Mouse (Mus musculus) embryonic facial prominence, embryonic 12.5 days (tissue): ENCODE results near the gene Rnf166. TPM values are rescaled to one million over a fixed set of nuclear protein-coding genes. Genes with fewer than 3 reads are reported as not detected.

Experiments used
- ATAC-seq: fragments of 200-750 bp; cut with Nextera tagmentation; 2 replicates; pipeline ENCODE4 v1.8.0; 2017; ENCODE audit not compliant: insufficient number of reproducible peaks, insufficient read depth, low FRiP score, low TSS enrichment
- H3K27ac ChIP-seq: fragments of 300-500 bp; sonication (generic); 2 replicates; pipeline ENCODE4 v1.5.1; 2016; ENCODE audit warnings: mild to moderate bottlenecking
- H3K27me3 ChIP-seq: fragments of 300-500 bp; sonication (generic); 2 replicates; pipeline ENCODE4 v1.6.1; 2016; ENCODE audit warnings: mild to moderate bottlenecking, moderate library complexity
- H3K36me3 ChIP-seq: fragments of 300-500 bp; sonication (generic); 2 replicates; pipeline ENCODE4 v1.6.1; 2016; ENCODE audit warnings: mild to moderate bottlenecking
- H3K4me1 ChIP-seq: fragments of 300-500 bp; sonication (generic); 2 replicates; pipeline ENCODE4 v1.6.1; 2016
- H3K4me2 ChIP-seq: fragments of 300-500 bp; sonication (generic); replicated peaks from 2 replicates; pipeline ENCODE4 v1.6.1; 2016; ENCODE audit warnings: mild to moderate bottlenecking, moderate library complexity
- H3K4me3 ChIP-seq: fragments of 300-500 bp; sonication (generic); 2 replicates; pipeline ENCODE4 v1.5.1; 2016; ENCODE audit warnings: mild to moderate bottlenecking
- H3K9ac ChIP-seq: fragments of 300-500 bp; sonication (generic); 2 replicates; pipeline ENCODE4 v1.6.1; 2016; ENCODE audit warnings: mild to moderate bottlenecking, moderate library complexity
- H3K9me3 ChIP-seq: fragments of 300-500 bp; sonication (generic); 2 replicates; pipeline ENCODE4 v1.6.1; 2016; ENCODE audit warnings: mild to moderate bottlenecking, moderate library complexity
- WGBS: fragments of 180-500 bp; shearing (Covaris S2); methylation state at CpG from one replicate; pipeline ENCODE4 v1.1.7; 2016; 5-methylcytosine and 5-hydroxymethylcytosine counted together
- polyA plus RNA-seq: library from polyadenylated mRNA; unstranded; fragments of >200 nt; fragmentation: Nextera tagmentation; extraction: Ambion mirVana; gene quantifications from 2 replicates; pipeline ENCODE4 v1.2.1, GENCODE M21; 2016

Gene Rnf166
- polyA plus RNA-seq, 1 experiment from 2014 or later, result 46.8 TPM

GRCm38 (mm10) chr8:122436146-122436545 is 39.7 kb downstream of the Rnf166 start:
- Histone ChIP-seq H3K9me3 (0 out of 2 replicates have a peak, but pooled peaks cover 3% of the 10 kb centered on the region), H3K27ac (no peak overlapping the region), H3K4me2 (no peak overlapping the region), H3K36me3 (peaks cover 59% of the 10 kb centered on the region), H3K4me3 (no peak overlapping the region), H3K4me1 (peaks cover 9% of the 10 kb centered on the region), H3K9ac (no peak overlapping the region), H3K27me3 (no peaks in the 10 kb centered on the region)
- WGBS, result 91% methylated on average over 9 of the region's 9 CpGs
- ATAC-seq, result no peak

GRCm38 (mm10) chr8:122435375-122435774 is 40.5 kb downstream of the Rnf166 start:
- H3K4me2 ChIP-seq, result no peak overlapping the region
- no peak for ATAC-seq
- no peak overlapping the region for H3K4me3 ChIP-seq
- H3K27ac ChIP-seq, result no peak overlapping the region
- peaks cover 9% of the 10 kb centered on the region for H3K4me1 ChIP-seq
- H3K9ac ChIP-seq, result no peak overlapping the region
- H3K27me3 ChIP-seq, result no peaks in the 10 kb centered on the region
- 0 out of 2 replicates have a peak, but pooled peaks cover 3% of the 10 kb centered on the region for H3K9me3 ChIP-seq
- peaks cover 59% of the 10 kb centered on the region for H3K36me3 ChIP-seq
- 91% methylated on average over 6 of the region's 6 CpGs for WGBS

- 0 out of 2 replicates have a peak, but pooled peaks have one; percentile 37 for ATAC-seq
- H3K27me3 ChIP-seq, result no peaks in the 10 kb centered on the region
- peaks cover 9% of the 10 kb centered on the region for H3K4me1 ChIP-seq
- H3K36me3 ChIP-seq, result peaks cover 44% of the 10 kb centered on the region
- WGBS, result 74% methylated on average over 11 of the region's 11 CpGs
- H3K27ac ChIP-seq, result no peak overlapping the region
- no peak overlapping the region for H3K4me2 ChIP-seq
- no peak overlapping the region for H3K9ac ChIP-seq
- no peak overlapping the region for H3K4me3 ChIP-seq
- 0 out of 2 replicates have a peak, but pooled peaks cover 3% of the 10 kb centered on the region for H3K9me3 ChIP-seq
Measured at GRCm38 (mm10) chr8:122433269-122433905, 42.5 kb downstream of the Rnf166 start.

- no peaks in the 10 kb centered on the region for H3K27me3 ChIP-seq
- H3K27ac ChIP-seq, result no peak within 1 kb of the TSS
- peak within 1 kb of the TSS; percentile 68 for H3K9ac ChIP-seq
- peaks cover 9% of the 10 kb centered on the region for H3K4me1 ChIP-seq
- peaks cover 36% of the 10 kb centered on the region for H3K36me3 ChIP-seq
- H3K4me2 ChIP-seq, result peak within 1 kb of the TSS; percentile 83
- peak within 1 kb of the TSS; percentile 50 for H3K4me3 ChIP-seq
- 0 out of 2 replicates have a peak, but pooled peaks cover 3% of the 10 kb centered on the region for H3K9me3 ChIP-seq
- WGBS, result 5% methylated on average over 45 of the region's 45 CpGs
- peak; percentile 61; the same call in 1 of the 2 replicates for ATAC-seq
Measured at GRCm38 (mm10) chr8:122432443-122433268, 43.2 kb downstream of the Rnf166 start, which contains the start of gene Cyba. Cyba (minus strand) TSS chr8:122432930.

GRCm38 (mm10) chr8:122431694-122432442 is 44.0 kb downstream of the Rnf166 start:
- H3K27ac ChIP-seq, result no peak overlapping the region
- WGBS, result 40% methylated on average over 18 of the region's 18 CpGs
- ATAC-seq, result no peak

GRCm38 (mm10) chr8:122430646-122431045 is 45.2 kb downstream of the Rnf166 start:
- 89% methylated on average over 3 of the region's 3 CpGs for WGBS
- 0 out of 2 replicates have a peak, but pooled peaks cover 3% of the 10 kb centered on the region for H3K9me3 ChIP-seq
- no peaks in the 10 kb centered on the region for H3K27me3 ChIP-seq
- H3K27ac ChIP-seq, result no peak overlapping the region
- H3K4me1 ChIP-seq, result peaks cover 9% of the 10 kb centered on the region
- H3K4me2 ChIP-seq, result no peak overlapping the region
- H3K4me3 ChIP-seq, result no peak overlapping the region
- ATAC-seq, result no peak
- H3K36me3 ChIP-seq, result peaks cover 19% of the 10 kb centered on the region
- no peak overlapping the region for H3K9ac ChIP-seq

More at GRCm38 (mm10) chr8:122431694-122432442, 44.0 kb downstream of the Rnf166 start:
- H3K27me3 ChIP-seq, result no peaks in the 10 kb centered on the region
- H3K4me3 ChIP-seq, result peak overlapping the region; percentile 50
- peak overlapping the region; percentile 68 for H3K9ac ChIP-seq
- H3K4me2 ChIP-seq, result peak overlapping the region; percentile 83
- 0 out of 2 replicates have a peak, but pooled peaks cover 3% of the 10 kb centered on the region for H3K9me3 ChIP-seq
- peaks cover 9% of the 10 kb centered on the region for H3K4me1 ChIP-seq
- H3K36me3 ChIP-seq, result peaks cover 30% of the 10 kb centered on the region

GRCm38 (mm10) chr8:122430058-122430636 is 45.7 kb downstream of the Rnf166 start:
- Histone ChIP-seq H3K27ac (no peak overlapping the region), H3K9me3 (no peaks in the 10 kb centered on the region)
- no peak for ATAC-seq

GRCm38 (mm10) chr8:122428163-122428562 is 47.7 kb downstream of the Rnf166 start:
- Histone ChIP-seq H3K9me3 (no peaks in the 10 kb centered on the region), H3K27ac (no peak overlapping the region), H3K4me1 (peaks cover 9% of the 10 kb centered on the region), H3K36me3 (no peaks in the 10 kb centered on the region), H3K9ac (no peak overlapping the region), H3K4me2 (no peak overlapping the region), H3K27me3 (no peaks in the 10 kb centered on the region), H3K4me3 (no peak overlapping the region)
- ATAC-seq, result no peak
- WGBS, result 87% methylated on average over 9 of the region's 9 CpGs

More at GRCm38 (mm10) chr8:122430058-122430636, 45.7 kb downstream of the Rnf166 start:
- 83% methylated on average over 10 of the region's 10 CpGs for WGBS
- no peak overlapping the region for H3K9ac ChIP-seq
- H3K36me3 ChIP-seq, result peaks cover 14% of the 10 kb centered on the region; the same call in 1 of the 2 replicates
- no peak overlapping the region for H3K4me3 ChIP-seq
- H3K27me3 ChIP-seq, result no peaks in the 10 kb centered on the region
- H3K4me2 ChIP-seq, result no peak overlapping the region
- H3K4me1 ChIP-seq, result peaks cover 9% of the 10 kb centered on the region

GRCm38 (mm10) chr8:122427607-122428006 is 48.3 kb downstream of the Rnf166 start:
- 92% methylated on average over 7 of the region's 7 CpGs for WGBS
- Histone ChIP-seq H3K27ac (no peak overlapping the region), H3K36me3 (no peaks in the 10 kb centered on the region), H3K4me1 (peaks cover 9% of the 10 kb centered on the region), H3K9me3 (no peaks in the 10 kb centered on the region), H3K4me3 (no peak overlapping the region), H3K4me2 (no peak overlapping the region), H3K9ac (no peak overlapping the region), H3K27me3 (no peaks in the 10 kb centered on the region)
- no peak for ATAC-seq

- H3K4me2 ChIP-seq, result no peak overlapping the region
- no peak for ATAC-seq
- H3K27ac ChIP-seq, result no peak overlapping the region
- H3K9me3 ChIP-seq, result no peaks in the 10 kb centered on the region
- no peak overlapping the region for H3K4me3 ChIP-seq
- H3K36me3 ChIP-seq, result no peaks in the 10 kb centered on the region
- H3K4me1 ChIP-seq, result no peaks in the 10 kb centered on the region; the same call in 1 of the 2 replicates
- 73% methylated on average over 9 of the region's 9 CpGs for WGBS
- H3K27me3 ChIP-seq, result no peaks in the 10 kb centered on the region
- no peak overlapping the region for H3K9ac ChIP-seq
Measured at GRCm38 (mm10) chr8:122426145-122426544, 49.7 kb downstream of the Rnf166 start.

- Histone ChIP-seq H3K9ac (no peak overlapping the region), H3K4me1 (no peaks in the 10 kb centered on the region; the same call in 1 of the 2 replicates), H3K4me2 (no peak overlapping the region), H3K27me3 (no peaks in the 10 kb centered on the region), H3K9me3 (no peaks in the 10 kb centered on the region), H3K36me3 (peaks cover 5% of the 10 kb centered on the region; the same call in 1 of the 2 replicates), H3K27ac (no peak overlapping the region), H3K4me3 (no peak overlapping the region)
- no peak for ATAC-seq
- WGBS, result 54% methylated on average over 5 of the region's 5 CpGs
Measured at GRCm38 (mm10) chr8:122423659-122424058, 52.2 kb downstream of the Rnf166 start.
